Mouse (Mus musculus): ENCODE measurements around the gene Bcl2.
"Not testable (repeated sequence)": the region's sequence is repeated elsewhere in the genome, so short reads cannot be mapped to it uniquely, and the experiment has no call there.

Bcl2 gene

DNA sequence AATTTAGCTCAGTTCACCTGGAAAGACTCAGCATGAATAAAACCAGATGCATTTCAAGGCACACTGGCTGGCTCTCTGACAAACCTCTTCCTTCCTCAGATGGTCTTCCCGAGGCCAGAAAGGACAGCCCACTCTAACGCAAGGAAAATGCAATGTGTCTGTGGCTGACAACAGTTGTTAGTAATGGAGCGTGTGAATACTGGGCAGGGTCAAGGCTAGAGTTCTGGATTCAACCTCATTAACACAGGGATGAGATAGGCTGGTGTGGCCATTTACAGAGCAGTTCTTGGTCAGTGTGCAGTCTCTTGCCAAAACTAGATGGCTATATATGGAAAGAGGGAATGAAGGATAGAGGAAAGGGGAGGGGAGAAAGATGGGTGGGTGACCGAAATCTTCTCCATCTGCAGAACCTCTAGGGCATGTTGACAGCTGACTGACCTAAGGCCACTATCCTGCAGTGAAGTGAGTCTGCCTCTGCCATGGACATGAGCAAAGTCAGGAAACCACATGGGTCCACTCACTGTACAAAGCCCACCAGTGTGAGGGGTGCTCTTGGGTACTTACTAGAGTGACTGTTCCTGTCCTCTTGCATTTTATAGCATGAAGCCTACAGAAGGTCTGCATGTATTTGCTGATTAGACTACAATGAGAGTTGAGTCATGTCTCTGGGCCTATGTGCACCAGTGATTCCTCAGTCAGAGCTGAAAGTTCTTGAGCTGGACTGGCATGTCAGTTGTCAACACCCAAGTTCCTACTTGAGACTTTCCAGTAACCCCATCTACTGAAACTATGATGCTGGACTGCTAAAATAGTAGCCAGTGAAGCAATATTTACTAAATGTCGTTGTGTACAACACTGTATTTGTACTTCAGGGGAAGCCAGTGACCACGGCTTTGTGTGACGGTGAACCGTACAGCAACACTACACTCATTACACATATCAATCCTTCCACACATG, 159.9 kb downstream of the Bcl2 start:
- no peak for DNase-seq (ENCODE audit: low spot score)

DNA sequence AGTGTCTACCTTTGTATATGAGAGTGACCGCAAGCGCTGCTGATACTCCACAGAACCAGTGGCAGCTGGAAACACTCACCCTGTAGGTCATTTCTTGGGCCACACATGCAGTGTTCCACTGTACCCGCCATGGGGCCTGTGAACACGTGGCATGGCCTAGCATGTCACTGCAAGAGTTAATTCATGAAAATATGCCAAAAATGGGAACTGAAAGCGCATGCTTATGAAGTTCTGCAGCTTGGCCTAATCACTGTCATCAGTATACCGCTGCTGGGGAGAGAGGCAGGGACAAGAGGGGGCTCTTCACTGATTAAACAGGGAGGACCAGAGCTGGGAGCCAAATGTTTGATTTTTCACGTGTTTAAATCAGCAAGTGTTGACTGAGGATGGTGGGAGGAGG, 161.2 kb downstream of the Bcl2 start:
- no peak for DNase-seq (ENCODE audit: low spot score)

DNA sequence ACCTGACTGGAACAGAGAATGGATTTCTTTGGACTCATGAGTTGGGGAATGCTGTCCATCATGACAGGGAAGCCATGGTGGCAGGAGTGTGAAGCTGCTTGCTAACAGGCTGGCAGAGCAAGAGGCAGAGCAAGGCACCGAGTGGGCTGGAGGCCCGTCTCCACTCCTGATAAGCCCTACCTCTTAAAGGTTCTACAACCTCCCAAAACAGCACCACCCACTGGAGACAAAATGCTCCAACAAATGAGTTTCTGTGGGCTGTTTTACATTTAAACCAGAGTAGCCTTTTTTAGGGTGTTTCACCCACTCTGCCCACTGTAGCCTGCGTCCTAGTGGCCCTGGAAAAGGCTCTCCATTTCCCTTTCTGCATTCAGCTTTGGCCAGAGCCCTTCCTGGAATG, 163.5 kb downstream of the Bcl2 start:
- no peak for DNase-seq (ENCODE audit: low spot score)

DNA sequence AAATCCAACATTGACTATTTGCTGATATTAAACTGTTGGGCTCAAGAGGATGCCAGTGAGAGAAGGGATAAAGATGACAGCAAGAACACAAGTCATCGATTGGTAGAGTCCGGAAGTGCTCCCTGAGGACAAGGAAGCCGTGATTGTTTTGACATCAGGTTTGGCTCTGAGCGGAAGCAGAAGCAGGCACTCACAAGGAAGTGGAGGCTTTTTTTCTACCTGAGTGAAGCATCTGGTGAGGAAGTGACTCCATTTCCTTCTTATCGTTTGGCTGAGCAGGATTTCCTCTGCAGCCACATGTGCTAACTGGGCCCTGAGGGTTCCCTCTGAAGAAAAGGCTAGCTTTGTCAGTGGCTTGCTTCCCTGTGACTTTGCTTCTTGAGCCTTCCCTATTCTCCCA, 165.0 kb downstream of the Bcl2 start:
- DNase-seq (ENCODE audit: low spot score), result no peak

DNA sequence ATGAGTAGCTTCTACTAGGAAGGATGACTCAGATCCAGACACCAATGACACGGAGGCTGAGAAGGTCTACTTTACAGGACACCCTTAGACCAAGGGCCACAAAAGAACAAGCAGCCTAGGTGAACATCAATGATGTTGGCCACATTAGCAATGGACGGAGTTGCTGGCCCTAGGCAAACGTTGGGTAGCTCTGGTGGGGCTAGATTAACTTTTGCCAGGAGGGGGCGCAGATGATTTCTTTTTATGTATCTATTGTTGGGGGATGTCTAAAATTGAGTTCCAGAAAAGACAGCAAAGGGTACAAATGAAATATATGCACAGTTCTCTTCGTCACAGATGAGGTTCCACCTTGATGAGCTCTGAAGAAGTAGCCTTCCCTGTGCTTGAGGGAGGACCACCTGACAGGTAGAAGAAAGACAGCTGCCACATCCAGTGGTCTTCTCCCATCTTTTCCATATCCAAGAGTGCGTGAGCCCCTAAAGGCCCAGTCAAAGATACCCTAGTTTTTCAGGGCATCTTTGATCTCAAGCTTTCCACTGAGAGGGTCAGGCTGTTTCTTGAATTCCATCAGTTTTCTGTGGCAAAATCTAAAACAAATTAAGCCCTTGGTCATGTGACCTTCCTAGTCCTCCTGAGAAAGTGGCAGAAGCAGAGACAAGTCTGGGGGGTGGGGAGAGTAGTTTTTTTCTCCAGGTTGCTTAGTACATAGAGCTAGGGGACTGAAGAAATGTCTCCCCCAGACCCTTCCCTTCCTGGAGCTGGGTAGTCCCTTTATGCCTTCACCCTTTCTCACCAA, 169.1 kb downstream of the Bcl2 start:
- peak; percentile 43 for DNase-seq (ENCODE audit: low spot score)

DNA sequence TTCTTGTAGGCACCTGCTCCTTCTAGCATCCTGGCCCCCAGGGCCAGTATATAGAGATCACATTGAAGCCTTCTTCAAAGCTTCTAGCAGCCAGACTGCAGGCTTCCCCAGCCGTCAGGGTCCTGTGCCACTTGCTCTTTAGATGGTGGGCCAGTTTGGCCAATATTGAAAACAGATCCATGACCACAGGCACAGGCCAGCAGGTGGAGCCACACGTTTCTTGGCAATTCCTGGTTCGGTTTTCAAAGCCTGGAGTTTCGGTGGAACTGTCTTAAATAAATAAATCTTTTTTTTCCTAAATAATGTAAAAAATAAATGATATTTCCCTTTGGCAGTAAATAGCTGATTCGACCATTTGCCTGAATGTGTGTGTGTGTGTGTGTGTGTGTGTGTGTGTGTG, 171.3 kb downstream of the Bcl2 start:
- peak; percentile 48 for DNase-seq (ENCODE audit: low spot score)

DNA sequence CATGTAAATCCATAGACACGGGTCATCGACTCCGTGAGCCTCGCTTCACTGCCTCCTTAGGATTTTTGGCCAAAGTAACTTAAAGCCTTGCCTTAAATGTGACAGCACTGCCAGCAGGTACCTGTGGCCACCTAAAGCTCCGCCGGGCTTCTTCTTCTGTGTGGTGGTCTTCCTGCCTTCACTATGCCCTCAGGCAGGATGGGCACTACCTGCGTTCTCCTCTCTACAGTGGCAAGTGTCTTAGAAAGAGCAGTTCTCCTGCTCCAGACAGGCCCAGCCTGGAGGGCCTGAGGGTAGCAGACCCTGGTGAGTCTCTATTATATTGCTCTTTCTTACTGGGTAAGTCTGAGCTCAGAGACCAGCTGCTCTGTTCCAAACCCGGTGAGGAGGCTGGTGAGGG, 172.2 kb downstream of the Bcl2 start:
- no peak for DNase-seq (ENCODE audit: low spot score)

DNA sequence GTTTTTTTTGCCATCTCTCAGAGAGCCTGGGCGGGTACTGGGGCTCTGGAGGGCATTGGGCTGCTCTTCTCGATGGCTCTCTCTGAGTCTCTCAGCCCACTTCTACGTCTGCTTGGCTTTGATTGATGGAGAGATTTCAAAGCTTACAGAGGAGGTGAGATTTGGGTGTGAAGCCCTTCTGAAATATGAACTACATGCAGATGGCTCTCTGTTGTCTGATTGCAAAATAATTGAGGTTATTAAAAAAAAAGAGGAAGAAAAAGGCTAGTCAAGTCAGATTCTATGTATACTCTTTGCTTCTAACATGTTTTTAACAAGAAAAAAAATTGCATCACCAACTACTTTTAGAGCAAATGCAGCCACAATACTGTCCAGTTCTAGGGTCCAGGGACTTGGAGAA, 173.9 kb downstream of the Bcl2 start:
- no peak for DNase-seq (ENCODE audit: low spot score)

DNA sequence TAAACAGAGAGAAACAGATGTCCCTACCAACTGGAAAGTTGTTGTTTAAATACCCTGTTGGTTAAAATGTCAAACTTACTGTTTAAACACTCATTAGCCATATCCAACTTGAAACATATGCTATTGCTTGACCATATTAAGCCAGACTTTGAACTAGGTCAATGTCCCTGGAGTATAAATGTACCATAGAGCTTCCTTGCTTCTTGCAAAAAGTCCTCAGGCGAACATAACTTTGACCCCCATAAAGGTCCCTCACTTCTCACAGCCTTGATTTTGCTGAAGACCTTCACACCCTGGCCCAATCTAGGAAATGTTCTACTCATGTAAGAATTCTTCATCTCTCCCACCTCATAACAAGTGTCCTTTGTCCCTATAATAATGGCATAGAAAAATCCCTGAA, 175.0 kb downstream of the Bcl2 start:
- DNase-seq (ENCODE audit: low spot score), result no peak

DNA sequence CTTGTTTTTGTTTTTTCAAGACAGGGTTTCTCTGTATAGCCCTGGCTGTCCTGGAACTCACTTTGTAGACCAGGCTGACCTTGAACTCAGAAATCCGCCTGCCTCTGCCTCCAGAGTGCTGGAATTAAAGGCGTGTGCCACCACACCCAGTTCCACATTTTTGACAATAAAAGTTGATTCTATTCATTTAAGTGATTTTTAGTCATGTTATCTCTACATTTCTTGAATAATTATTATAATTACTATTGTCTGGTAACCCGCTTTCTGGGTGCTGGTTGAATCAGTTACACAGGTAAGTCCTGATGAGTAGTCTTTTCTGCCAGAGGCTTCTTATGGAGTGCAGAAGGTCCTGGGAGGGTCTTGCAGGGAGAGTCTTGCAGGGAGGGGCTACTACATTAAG, 179.2 kb downstream of the Bcl2 start:
- DNase-seq (ENCODE audit: low spot score), result not testable (repeated sequence)

DNA sequence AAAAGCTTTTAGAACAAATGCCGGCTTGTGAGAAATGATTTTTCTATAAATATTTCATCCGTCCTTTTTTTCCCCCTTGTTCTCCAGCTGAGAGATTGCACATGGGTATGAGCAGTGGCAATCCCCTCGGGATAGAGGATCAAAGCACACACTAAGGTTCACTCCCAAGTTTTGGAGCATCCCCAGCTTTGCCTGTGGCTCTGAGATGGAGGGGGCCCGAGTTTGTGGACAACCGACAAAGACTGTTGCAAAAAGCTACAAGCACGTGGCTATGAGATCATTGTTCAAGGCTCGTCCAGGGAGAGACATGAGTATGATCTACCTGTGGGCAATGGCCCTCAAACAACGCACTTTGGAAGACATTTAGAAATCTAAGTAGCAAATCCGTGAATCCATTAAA, 184.5 kb downstream of the Bcl2 start:
- no peak for DNase-seq (ENCODE audit: low spot score)

DNA sequence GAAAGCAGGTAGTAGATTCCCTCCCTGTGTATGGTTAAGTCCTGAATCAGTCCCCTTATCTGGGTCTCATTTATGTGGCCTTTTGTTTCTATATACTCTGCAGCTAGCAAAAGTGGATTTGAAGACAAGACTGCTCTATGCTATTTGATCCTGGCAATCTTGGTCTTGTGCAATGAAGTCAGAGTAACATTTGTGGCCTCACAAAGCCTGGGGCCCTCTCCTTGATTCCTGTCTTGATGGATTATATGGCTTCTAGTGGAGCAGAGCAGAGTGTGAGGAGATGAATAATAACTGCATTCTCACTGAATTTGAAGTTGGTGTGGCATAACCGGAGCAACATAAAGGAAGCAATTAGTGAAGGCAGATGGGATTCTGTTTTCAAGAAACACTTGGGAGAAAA, 186.5 kb downstream of the Bcl2 start:
- no peak for DNase-seq (ENCODE audit: low spot score)

DNA sequence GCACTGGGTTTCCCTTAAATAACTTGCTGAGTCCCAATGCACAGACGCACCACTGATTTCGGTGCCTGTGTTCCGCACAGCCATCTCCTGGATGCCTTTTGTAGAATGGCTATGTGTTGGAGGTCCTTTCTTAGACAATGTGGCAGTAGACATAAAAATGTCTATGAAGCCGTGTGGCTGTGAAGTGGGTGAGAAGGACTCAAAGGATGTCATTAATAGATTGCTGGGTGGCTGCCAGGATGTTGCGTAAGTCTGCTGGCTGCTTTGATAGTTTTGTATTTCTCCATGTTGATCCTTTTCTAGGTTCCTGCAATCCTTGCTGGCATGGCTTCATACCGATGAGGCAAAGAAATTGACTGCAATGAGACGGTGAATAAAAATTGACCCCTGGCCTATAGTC, 187.3 kb downstream of the Bcl2 start:
- DNase-seq (ENCODE audit: low spot score), result peak; percentile 86

DNA sequence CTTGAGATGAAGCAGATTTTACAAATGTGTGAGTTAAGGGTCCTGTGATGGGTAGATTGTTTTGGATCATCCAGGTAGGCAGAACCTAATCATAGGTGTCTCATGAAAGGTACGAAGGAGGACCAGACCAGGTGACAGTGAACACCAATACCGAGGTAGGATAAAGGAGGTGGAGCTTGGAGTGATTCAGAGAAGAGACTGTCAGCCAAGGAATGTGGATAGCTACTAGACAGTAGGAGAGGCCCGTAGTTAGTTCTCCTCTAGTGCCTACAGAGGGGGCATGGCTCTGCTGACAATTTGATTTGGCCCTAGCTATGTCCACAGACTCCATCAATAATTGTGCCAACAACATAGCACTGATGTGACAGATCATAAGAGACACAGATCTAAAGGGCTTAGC, 188.0 kb downstream of the Bcl2 start:
- no peak for DNase-seq (ENCODE audit: low spot score)

DNA sequence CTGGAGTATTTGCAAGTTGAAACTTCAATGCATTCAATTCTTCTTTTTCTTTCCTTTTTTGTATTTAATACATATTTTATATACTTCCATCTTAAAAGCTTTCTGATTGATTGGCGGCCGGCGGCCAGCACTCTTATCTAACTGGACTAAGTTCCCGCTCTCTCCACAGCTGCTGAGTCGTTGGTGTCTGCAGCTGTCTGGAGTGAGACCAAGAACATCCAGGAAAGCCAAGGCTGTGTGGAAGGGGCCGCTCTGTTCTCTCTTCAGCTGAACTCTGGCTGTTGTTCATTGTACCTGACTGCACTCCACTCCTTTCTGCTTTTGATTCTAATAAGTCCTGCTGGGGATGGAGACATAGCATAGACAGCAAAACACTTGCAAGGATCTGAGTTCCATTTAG, 190.3 kb downstream of the Bcl2 start:
- peak; percentile 37 for DNase-seq (ENCODE audit: low spot score)

DNA sequence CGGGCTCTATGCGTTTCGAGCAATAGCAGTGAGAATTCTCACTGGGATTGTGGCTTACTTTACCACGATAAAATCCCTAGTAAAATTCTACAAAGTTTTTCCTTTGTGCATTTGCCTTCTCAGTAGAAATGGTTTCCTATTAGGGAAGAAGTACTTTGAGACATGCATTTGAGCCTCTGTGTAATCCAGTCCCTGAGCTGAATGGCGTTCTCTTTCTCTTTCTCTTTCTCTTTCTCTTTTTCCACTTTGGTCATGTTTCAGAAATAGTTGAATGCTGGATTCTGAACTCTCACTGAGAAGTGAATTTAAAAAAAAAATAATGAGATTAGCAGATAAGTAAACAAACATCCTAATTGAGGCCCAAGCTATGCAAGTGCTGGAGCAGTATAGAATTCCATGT, 191.1 kb downstream of the Bcl2 start:
- DNase-seq (ENCODE audit: low spot score), result peak; percentile 22

DNA sequence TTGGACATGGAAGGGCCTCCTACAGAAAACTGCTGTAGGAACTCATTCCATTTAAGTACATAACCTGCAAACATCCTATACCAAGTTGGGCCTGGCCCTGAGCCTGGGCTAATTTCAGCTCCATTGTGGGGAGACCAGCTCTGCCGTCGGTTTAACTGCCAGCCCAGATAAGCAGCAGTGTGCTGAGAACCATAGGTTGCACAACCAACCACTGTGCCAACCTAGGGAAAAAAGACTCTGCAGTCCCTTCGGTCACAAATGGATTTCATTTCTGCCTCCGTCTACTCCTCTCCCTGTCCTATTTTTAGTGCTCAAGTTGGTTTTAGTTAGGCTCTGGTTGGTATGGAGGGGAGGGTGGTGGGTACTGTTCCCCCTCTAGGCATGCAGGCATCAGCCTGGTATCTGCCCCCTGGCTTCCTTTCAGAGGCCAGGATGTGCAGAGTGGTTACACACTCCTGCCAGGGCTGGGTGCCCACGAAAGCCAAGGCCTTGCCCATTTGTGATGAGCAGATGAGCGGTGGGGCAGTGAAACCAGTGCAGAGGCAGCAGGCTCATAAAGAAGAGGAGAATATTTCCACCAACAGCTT, 196.4 kb downstream of the Bcl2 start:
- DNase-seq (ENCODE audit: low spot score), result peak; percentile 37

DNA sequence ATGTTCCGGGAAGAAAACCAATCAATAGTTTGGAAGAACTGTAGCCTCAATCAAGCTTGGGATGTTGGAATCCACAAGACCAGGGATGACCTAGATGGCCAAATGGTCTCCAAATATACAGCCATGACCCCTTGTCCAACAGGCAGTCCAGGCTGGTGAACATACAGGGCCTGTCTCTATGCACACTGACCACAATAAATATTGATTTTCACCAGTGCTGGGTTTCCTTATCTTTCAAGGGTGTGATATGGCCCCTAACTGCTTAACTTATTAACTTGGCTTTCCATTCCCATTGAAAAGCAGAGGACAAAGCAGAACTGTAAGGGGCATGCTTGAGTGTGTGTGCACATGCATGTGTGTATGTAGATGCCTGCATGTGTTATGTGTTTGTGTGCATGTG, 197.0 kb downstream of the Bcl2 start:
- no peak for DNase-seq (ENCODE audit: low spot score)

DNA sequence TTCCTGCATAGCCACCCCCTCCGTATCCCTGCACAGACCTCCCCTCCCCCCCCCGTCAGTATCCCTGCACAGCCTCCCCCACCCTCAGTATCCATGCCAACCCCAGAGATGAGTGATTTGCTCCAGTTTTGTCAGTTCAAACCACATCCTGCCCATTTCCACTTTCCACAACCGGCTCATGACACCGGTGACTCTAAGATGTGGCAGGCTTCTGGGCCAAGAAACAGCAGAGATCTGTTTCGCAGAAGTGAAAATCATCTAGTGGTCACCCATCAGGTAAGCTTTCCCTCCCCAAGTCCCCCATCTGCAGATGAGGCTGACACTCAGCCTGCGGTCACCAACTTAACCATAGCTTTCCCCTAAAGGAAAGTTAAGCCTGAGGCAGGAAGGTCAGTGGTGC, 198.5 kb downstream of the Bcl2 start:
- DNase-seq (ENCODE audit: low spot score), result no peak

DNA sequence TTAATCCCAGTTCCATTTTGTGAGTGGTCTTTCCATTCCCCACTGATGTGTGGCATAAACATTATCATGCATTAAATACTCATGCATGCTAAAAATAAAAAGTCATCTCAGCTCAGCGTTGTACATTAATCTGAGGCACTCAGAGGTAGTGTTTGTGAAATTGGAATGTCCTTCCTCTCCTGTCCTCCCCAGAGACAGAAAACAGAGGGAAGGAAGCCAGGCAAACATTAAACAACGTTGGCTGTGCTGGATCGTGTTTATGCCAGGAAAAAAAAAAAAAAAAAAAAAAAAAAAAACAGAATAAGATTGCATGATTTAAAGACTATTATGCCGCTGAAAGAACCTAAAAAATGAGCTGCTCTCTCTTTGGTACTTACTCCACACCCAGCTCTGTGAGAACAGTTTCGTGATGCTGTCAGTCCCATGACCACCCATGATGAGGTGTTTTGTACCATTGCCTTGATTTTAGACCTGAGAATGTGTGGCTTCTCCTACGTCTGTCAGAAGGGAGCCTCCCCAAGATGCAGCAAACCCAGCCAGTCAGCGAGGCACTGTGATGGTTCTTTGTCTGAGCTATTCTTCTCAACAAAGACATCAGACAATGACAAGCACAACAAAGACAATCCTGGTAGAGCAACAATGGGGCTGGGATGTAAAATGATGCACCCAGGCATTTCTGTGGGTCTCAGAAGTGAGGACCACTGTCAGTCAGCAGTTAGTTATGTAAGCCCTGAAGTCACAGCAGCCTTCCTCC, 200.0 kb downstream of the Bcl2 start:
- peak; percentile 81 for DNase-seq (ENCODE audit: low spot score)

DNA sequence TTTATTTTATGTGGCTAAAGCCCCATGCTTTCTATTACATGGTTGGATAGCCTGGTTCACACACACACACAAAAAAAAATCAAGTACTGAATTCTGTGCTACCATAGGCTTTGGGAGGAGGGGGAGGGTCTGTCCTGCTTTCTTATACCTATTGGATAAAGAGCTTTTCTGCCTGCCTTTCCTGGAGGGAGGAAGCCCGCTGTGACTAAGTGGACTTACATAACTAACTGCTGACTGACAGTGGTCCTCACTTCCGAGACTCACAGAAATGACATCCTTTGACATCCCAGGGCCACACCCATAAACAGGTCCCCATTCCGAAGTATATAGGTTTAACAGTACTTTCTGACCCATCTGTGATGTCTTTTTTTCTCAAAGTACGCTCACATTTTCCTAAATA, 200.6 kb downstream of the Bcl2 start:
- DNase-seq (ENCODE audit: low spot score), result no peak

DNA sequence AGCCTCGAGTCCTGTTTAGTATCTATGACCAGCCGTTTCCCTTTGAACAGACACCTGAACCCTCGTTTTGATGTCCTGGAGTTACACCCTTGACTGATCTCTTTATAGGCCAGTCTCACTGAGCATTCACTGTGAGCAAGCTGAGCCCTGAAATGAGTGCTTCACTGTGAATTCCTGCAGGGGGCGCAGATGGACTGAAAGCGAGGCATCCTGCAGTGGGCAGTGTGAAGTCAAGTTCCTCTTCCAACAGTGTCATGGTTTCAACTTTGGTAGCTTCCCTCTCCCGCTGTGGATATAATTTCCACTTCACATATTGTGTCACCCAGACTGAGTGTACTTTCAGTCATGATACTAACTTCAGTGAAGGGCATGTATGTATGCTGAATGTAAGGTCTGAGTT, 202.5 kb downstream of the Bcl2 start:
- peak; percentile 88 for DNase-seq (ENCODE audit: low spot score)
